Mouse (Mus musculus) bone marrow, adult 2 months (tissue): ENCODE data around the gene Macrod2. TPM values are rescaled to one million over a fixed set of nuclear protein-coding genes. Genes with fewer than 3 reads are reported as not detected.

ENCODE experiments used
- H3K27ac ChIP-seq: fragments of 200-500 bp; 2 replicates; pipeline ENCODE4 v1.5.1; 2012; ENCODE audit warnings: low read depth, mild to moderate bottlenecking, control low read depth, inconsistent platforms, low read length; ENCODE audit not compliant: control insufficient read depth, poor library complexity, insufficient read depth
- H3K4me1 ChIP-seq: fragments of 200-500 bp; 2 replicates; pipeline ENCODE4 v1.6.1; 2011; ENCODE audit warnings: low read length; ENCODE audit not compliant: control insufficient read depth, insufficient read depth
- H3K4me3 ChIP-seq: fragments of 200-500 bp; replicated peaks from 2 replicates; pipeline ENCODE3; 2011; ENCODE audit warnings: mild to moderate bottlenecking, low read depth, low read length, control low read depth; ENCODE audit not compliant: control insufficient read depth
- CTCF ChIP-seq: fragments of 200-500 bp; IDR thresholded peaks from 2 replicates; pipeline ENCODE4 v1.5.1; 2011; ENCODE audit warnings: low read length, control low read depth; ENCODE audit not compliant: control insufficient read depth, insufficient read depth
- POLR2A ChIP-seq: fragments of 200-500 bp; IDR thresholded peaks from 2 replicates; pipeline ENCODE4 v1.6.1; 2011; ENCODE audit warnings: low read depth, mild to moderate bottlenecking, control low read depth, low read length, borderline replicate concordance; ENCODE audit not compliant: control insufficient read depth
- WGBS: fragments of 180-500 bp; shearing (Covaris S2); methylation state at CpG from one replicate; pipeline ENCODE4 v1.1.7; 2018; 5-methylcytosine and 5-hydroxymethylcytosine counted together
- polyA plus RNA-seq: library from polyadenylated mRNA; stranded (reverse); fragments of >200 nt; gene quantifications from 2 replicates; pipeline ENCODE4 v1.2.4, GENCODE M21; 2011; ENCODE audit warnings: low replicate concordance; ENCODE audit not compliant: missing spikeins, insufficient read depth, insufficient read length

Gene Macrod2
- polyA plus RNA-seq, 1 experiment, result 2.8 TPM

DNA sequence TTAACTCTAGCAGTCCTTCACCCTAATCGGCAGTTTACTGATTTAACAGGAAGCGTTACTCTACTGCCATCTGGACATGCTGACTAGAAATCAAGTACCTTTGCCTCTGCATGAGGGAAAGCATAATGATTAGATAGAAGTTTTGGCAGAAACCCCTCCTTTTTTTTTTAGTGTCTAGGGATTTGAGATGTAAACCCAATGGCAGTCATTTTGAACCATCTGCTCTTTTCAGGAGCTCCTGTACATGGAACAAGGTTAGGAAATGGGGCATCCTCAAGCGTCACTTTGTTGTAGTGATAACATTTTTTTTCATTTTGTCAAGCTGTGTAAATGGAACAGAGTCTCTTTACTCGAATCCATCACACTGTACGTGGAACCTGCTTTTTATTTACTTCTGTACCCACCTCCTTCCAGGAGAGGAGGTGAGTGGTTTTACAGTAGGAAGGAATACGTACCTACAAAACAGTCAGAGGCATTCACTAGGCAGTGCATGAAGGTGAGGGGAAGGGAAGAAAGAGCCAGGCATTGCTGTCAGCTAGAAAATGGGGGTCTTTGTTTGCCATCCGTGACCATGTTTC lies 503.4 kb downstream of the Macrod2 start:
- no peaks in the 10 kb centered on the region for H3K4me1 ChIP-seq
- WGBS, result 72% methylated on average over 7 of the region's 7 CpGs
- H3K27ac ChIP-seq, result no peak overlapping the region
- TF ChIP-seq POLR2A (no peak), CTCF (no peak)
- no peak overlapping the region for H3K4me3 ChIP-seq

DNA sequence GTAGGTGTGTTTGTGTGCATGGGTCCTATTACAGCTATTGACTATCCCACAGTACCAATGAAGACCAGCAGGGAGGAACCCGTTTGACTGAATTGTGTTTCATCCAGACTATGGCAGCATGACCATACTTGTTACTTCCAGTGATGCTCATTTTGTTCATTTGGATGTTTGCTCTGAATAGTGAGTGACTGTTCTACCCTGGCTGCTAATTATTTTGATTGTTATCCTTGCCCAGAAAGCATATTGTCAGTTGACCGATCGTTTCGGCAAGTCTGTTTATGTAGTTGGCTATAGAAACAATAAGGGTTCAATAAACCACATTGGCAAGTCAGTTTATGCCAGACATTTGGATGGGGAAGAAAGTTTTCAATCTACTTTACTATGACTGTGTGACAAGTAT lies 510.2 kb downstream of the Macrod2 start:
- 78% methylated on average over 4 of the region's 4 CpGs for WGBS
- H3K27ac ChIP-seq, result no peak overlapping the region
- H3K4me1 ChIP-seq, result no peaks in the 10 kb centered on the region
- no peak for TF ChIP-seq POLR2A
- no peak overlapping the region for H3K4me3 ChIP-seq

DNA sequence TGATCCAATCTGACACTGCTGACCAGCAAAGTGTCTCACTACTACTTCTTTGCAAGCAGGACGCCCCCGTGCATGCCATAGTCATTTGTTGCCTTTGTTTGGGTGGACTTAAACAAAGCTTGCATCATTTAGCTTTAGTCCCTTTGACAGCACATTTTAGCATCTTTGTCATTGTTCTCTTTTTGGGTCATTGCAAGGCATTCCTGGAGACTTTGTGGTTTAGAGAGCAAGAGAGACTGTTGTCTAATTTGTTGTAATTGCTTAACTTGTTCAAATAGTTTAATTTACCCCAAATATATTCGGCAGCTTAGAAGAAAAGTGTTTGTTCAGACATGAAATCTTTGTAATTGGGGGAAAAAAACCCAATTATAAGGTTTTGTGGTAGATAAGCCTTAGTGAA lies 511.0 kb downstream of the Macrod2 start:
- TF ChIP-seq POLR2A (no peak), CTCF (no peak)
- H3K27ac ChIP-seq, result no peak overlapping the region
- H3K4me1 ChIP-seq, result no peaks in the 10 kb centered on the region
- H3K4me3 ChIP-seq, result no peak overlapping the region
- 75% methylated on average over 3 of the region's 3 CpGs for WGBS

DNA sequence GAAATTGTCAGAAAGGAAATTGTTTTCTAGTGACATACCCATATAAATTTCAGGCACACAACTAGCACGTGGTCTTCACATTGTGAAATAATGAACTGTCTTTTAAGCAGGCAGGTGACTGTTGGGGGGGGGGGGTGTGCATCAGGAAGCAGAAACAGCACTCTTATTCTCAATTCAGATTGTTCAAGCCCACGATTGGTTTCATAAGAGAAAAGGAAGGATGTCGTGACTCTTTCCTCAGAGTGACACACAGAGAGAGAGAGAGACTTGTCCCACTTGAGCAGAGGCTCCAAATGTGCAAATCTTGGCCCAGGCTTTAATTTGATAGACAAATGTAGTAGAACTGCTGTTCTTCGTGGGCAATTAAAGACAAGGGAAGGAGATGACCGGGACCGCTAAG lies 516.4 kb downstream of the Macrod2 start:
- WGBS, result 48% methylated on average over 6 of the region's 6 CpGs
- no peaks in the 10 kb centered on the region for H3K4me1 ChIP-seq
- TF ChIP-seq CTCF (no peak), POLR2A (no peak)
- H3K4me3 ChIP-seq, result no peak overlapping the region
- H3K27ac ChIP-seq, result no peak overlapping the region

DNA sequence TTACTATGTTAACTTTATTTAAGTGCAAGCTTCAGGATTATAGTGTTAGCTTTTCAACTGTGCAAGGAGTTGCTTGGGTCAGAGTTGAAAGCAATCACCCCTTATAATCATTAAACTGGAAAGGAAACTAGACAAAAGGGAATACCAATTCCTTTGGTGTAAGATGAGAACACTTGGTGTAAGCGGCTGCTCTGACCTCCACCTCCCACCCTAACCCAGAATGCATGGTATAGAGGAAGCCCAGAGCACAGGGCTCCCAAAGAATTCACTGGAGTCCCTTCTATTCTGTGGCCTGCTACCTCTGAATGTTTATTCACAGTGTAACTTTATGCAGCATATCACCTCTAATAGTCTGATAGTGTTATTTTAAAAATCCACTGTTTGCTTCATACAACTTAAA lies 517.1 kb downstream of the Macrod2 start:
- Histone ChIP-seq H3K4me3 (no peak overlapping the region), H3K27ac (no peak overlapping the region), H3K4me1 (no peaks in the 10 kb centered on the region)
- 85% methylated on average over 1 of the region's 1 CpGs for WGBS
- TF ChIP-seq POLR2A, result no peak
- no peak for TF ChIP-seq CTCF

GRCm38 (mm10) chr2:140912931-140913330 lies 517.8 kb downstream of the Macrod2 start:
- Histone ChIP-seq H3K4me1 (no peaks in the 10 kb centered on the region), H3K27ac (no peak overlapping the region), H3K4me3 (no peak overlapping the region)
- no peak for TF ChIP-seq POLR2A
- no peak for TF ChIP-seq CTCF
- WGBS, result 79% methylated on average over 2 of the region's 2 CpGs

GRCm38 (mm10) chr2:140913679-140914412 lies 518.7 kb downstream of the Macrod2 start:
- Histone ChIP-seq H3K27ac (no peak overlapping the region), H3K4me1 (no peaks in the 10 kb centered on the region), H3K4me3 (no peak overlapping the region)
- WGBS, result 76% methylated on average over 7 of the region's 7 CpGs
- no peak for TF ChIP-seq CTCF

DNA sequence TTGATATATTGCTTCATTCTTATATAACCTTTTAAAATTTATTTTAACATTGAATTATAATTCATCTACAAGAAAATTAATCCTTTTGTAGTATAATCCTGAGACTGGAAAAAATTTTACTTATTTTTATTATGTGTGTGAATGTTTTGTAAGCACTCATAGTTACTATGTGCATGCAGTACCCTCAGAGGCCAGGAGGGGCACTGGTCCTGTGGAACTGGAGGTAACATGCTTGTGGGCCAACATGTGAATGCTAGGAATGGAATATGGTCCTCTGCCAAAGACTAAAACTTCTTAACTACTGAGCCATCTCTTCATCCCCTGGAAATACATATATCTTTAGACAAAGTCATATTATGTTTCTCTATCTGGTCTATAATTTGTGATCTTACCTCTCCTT lies 531.8 kb downstream of the Macrod2 start:
- no peak for TF ChIP-seq POLR2A
- no peak for TF ChIP-seq CTCF
- Histone ChIP-seq H3K4me3 (no peak overlapping the region), H3K27ac (no peak overlapping the region), H3K4me1 (no peaks in the 10 kb centered on the region)

- H3K4me1 ChIP-seq, result no peaks in the 10 kb centered on the region
- no peak overlapping the region for H3K27ac ChIP-seq
- WGBS, result 72% methylated on average over 1 of the region's 1 CpGs
- no peak for TF ChIP-seq CTCF
- H3K4me3 ChIP-seq, result no peak overlapping the region
Observed at GRCm38 (mm10) chr2:140934483-140934882, 539.4 kb downstream of the Macrod2 start.
